ENCODE assay signal across 8 mouse cellular contexts in the genomic region with DNA sequence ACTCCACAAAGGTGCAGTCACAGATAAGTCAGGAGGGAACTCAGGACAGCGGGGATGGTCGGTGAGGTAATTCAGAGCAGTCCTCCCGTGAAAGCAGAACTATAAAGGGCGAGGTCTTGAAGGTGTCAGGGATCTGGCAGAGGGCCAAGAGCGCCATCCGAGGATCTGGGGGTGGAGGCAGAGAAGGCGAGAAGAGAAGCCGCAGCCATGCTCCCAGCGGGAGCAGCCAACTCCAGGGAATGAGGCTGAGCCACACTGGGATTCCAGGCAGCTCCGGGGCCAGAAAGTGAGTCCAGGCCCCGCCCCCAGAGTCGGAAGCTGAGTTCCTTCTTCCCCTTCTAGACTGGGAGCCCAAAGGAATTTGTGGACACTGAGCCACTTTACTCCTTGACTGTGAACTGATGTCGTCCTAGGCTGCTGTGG. TPM values are rescaled to one million over a fixed set of nuclear protein-coding genes. Genes with fewer than 3 reads are reported as not detected.
DNase-seq lines count a peak whose midpoint lies in the region; ATAC-seq and TF ChIP-seq lines count a peak whose summit lies in the region.

No protein-coding gene starts in this region.

- no peak for TF ChIP-seq CTCF in heart, postnatal 0 days (IDR thresholded peaks at IDR 0.05; ENCODE audit: low read depth)

- H3K27ac ChIP-seq in embryonic facial prominence, embryonic 11.5 days (replicated peaks; ENCODE audit: low read depth, low read length): no peak overlapping the region
- no peak overlapping the region for H3K27ac ChIP-seq in heart, postnatal 0 days (ENCODE audit: low read depth)
- H3K27ac ChIP-seq in midbrain, embryonic 10.5 days (replicated peaks): peak overlapping the region; percentile 47

- no peak for TF ChIP-seq EP300 in heart, postnatal 0 days (IDR thresholded peaks at IDR 0.05; ENCODE audit: low read depth)

- no peaks in the 10 kb centered on the region for H3K4me1 ChIP-seq in embryonic facial prominence, embryonic 11.5 days (ENCODE audit: control insufficient read depth, insufficient read depth, low read length)
- no peaks in the 10 kb centered on the region for H3K4me1 ChIP-seq in heart, postnatal 0 days (ENCODE audit: control insufficient read depth, insufficient read depth)
- peaks cover 8% of the 10 kb centered on the region for H3K4me1 ChIP-seq in midbrain, embryonic 10.5 days

- H3K36me3 ChIP-seq in embryonic facial prominence, embryonic 11.5 days (replicated peaks; ENCODE audit: control insufficient read depth, insufficient read depth, low read depth, low read length): no peaks in the 10 kb centered on the region
- H3K36me3 ChIP-seq in heart, postnatal 0 days (replicated peaks; ENCODE audit: control insufficient read depth, insufficient read depth, low read length): no peaks in the 10 kb centered on the region
- no peaks in the 10 kb centered on the region for H3K36me3 ChIP-seq in midbrain, embryonic 10.5 days

- no peaks in the 10 kb centered on the region for H3K9me3 ChIP-seq in embryonic facial prominence, embryonic 11.5 days (replicated peaks; ENCODE audit: control insufficient read depth, low read length)
- no peaks in the 10 kb centered on the region for H3K9me3 ChIP-seq in heart, postnatal 0 days (replicated peaks; ENCODE audit: control insufficient read depth, low read length)
- no peaks in the 10 kb centered on the region for H3K9me3 ChIP-seq in midbrain, embryonic 10.5 days (replicated peaks)

- H3K27me3 ChIP-seq in embryonic facial prominence, embryonic 11.5 days (ENCODE audit: control insufficient read depth, insufficient read depth, low read length): no peaks in the 10 kb centered on the region
- H3K27me3 ChIP-seq in heart, postnatal 0 days (ENCODE audit: control insufficient read depth, insufficient read depth, low read length): no peaks in the 10 kb centered on the region
- H3K27me3 ChIP-seq in midbrain, embryonic 10.5 days (ENCODE audit: low read depth, poor library complexity, severe bottlenecking): no peaks in the 10 kb centered on the region

- H3K4me3 ChIP-seq in embryonic facial prominence, embryonic 11.5 days (ENCODE audit: low read depth, low read length): 0 out of 2 replicates have a peak overlapping the region, but pooled peaks have one; percentile 17
- H3K4me3 ChIP-seq in heart, postnatal 0 days (ENCODE audit: low read depth, low read length): peak overlapping the region; percentile 31
- peak overlapping the region; percentile 23; the same call in 1 of the 2 replicates for H3K4me3 ChIP-seq in midbrain, embryonic 10.5 days

- no peak overlapping the region for H3K9ac ChIP-seq in embryonic facial prominence, embryonic 11.5 days (replicated peaks; ENCODE audit: low read length)
- peak overlapping the region; percentile 4; the same call in 1 of the 2 replicates for H3K9ac ChIP-seq in heart, postnatal 0 days (replicated peaks; ENCODE audit: low read depth, low read length)

- WGBS in embryonic facial prominence, embryonic 11.5 days: 10% methylated on average over 13 of the region's 13 CpGs
- 3% methylated on average over 13 of the region's 13 CpGs for WGBS in heart, postnatal 0 days
- WGBS in midbrain, embryonic 10.5 days: 17% methylated on average over 13 of the region's 13 CpGs

- peak; percentile 22 to 45 for DNase-seq in cerebellum, postnatal 25 days
- DNase-seq in cerebellum, adult 11 months: no peak
- peak; percentile 36 for DNase-seq in embryonic facial prominence, embryonic 11.5 days (ENCODE audit: low spot score)
- DNase-seq in heart, postnatal 0 days (ENCODE audit: low spot score): peak; percentile 50
- DNase-seq in kidney, postnatal 36 days: peak; percentile 37 to 66
- DNase-seq in midbrain, embryonic 10.5 days (ENCODE audit: low spot score): peak; percentile 31
- peak; percentile 30 for DNase-seq in urinary bladder, adult 2 months (ENCODE audit: low spot score)
- no peak for DNase-seq in spleen, postnatal 10 days (ENCODE audit: low spot score in 2 of 2)

- no peak for ATAC-seq in embryonic facial prominence, embryonic 11.5 days (replicated peaks; ENCODE audit: insufficient number of reproducible peaks, low FRiP score, low TSS enrichment, low read depth)
- ATAC-seq in heart, postnatal 0 days (ENCODE audit: insufficient read depth, low read depth): peak; percentile 55

- H3K4me2 ChIP-seq in embryonic facial prominence, embryonic 11.5 days (ENCODE audit: low read depth, low read length): peak overlapping the region; percentile 28
- H3K4me2 ChIP-seq in heart, postnatal 0 days (ENCODE audit: low read depth, low read length): peak overlapping the region; percentile 56

RNA-seq across cellular contexts. Expression of a gene that starts 41.3 kb away (rescaled TPM):
- 18.6 and 23.4 TPM in 2 replicates for polyA plus RNA-seq in embryonic facial prominence, embryonic 11.5 days (2014; fragmentation: Nextera tagmentation; extraction: Ambion mirVana)
- 33.9 and 36.5 TPM in 2 replicates for total RNA-seq in heart, postnatal 0 days (2014; rRNA removed; ENCODE audit: low replicate concordance)
- polyA plus RNA-seq in heart, postnatal 0 days (2015; fragmentation: Nextera tagmentation; extraction: Ambion mirVana): 13.8 and 15.0 TPM in 2 replicates
- polyA plus RNA-seq in midbrain, embryonic 10.5 days (2016; fragmentation: Nextera tagmentation; extraction: Ambion mirVana): 21.7 and 25.0 TPM in 2 replicates
- polyA plus RNA-seq in urinary bladder, adult 2 months (2012; rRNA removed): 71.6 and 79.9 TPM in 2 replicates

Comparison
In these comparisons a context has a peak if more than half of its experiments do, and no peak if none do; other contexts are left out.
1. DNase-seq: peak in cerebellum, postnatal 25 days (2 of 2), embryonic facial prominence, embryonic 11.5 days (single experiment), heart, postnatal 0 days (single experiment), kidney, postnatal 36 days (2 of 2), midbrain, embryonic 10.5 days (single experiment) and urinary bladder, adult 2 months (single experiment); none in cerebellum, adult 11 months (single experiment) and spleen, postnatal 10 days (0 of 2).
2. Peak in every context shown above with its lines, with median percentiles within 50 percentile points of each other: H3K4me3 ChIP-seq.